Mouse (Mus musculus) liver, embryonic 11.5 days (tissue): ENCODE measurements around the gene Srd5a1. TPM values are rescaled to one million over a fixed set of nuclear protein-coding genes. Genes with fewer than 3 reads are reported as not detected.
"Not testable (repeated sequence)": the region's sequence is repeated elsewhere in the genome, so short reads cannot be mapped to it uniquely, and the experiment has no call there.

Experiments used
- ATAC-seq: fragments of 200-750 bp; cut with Nextera tagmentation; replicated peaks from 2 replicates; pipeline ENCODE4 v1.8.0; 2017; ENCODE audit warnings: moderate number of reproducible peaks, mild to moderate bottlenecking, moderate TSS enrichment, moderate library complexity; ENCODE audit not compliant: low FRiP score
- DNase-seq: peaks from one replicate; pipeline ENCODE4 v3.0.0-alpha.2; 2017; ENCODE audit warnings: low spot score
- H3K27ac ChIP-seq: fragments of 300-500 bp; sonication (generic); 2 replicates; pipeline ENCODE4 v1.5.1; 2014; ENCODE audit warnings: mild to moderate bottlenecking, low read depth, low read length, control low read depth
- H3K27me3 ChIP-seq: fragments of 300-500 bp; sonication (generic); replicated peaks from 2 replicates; pipeline ENCODE4 v1.6.1; 2014; ENCODE audit warnings: low read length, mixed read lengths; ENCODE audit not compliant: control insufficient read depth, insufficient read depth
- H3K36me3 ChIP-seq: fragments of 300-500 bp; sonication (generic); 2 replicates; pipeline ENCODE4 v1.6.1; 2014; ENCODE audit warnings: mild to moderate bottlenecking, low read length, moderate library complexity, mixed read lengths; ENCODE audit not compliant: control insufficient read depth, insufficient read depth
- H3K4me1 ChIP-seq: fragments of 300-500 bp; sonication (generic); replicated peaks from 2 replicates; pipeline ENCODE4 v1.6.1; 2014; ENCODE audit warnings: low read length, mixed read lengths; ENCODE audit not compliant: control insufficient read depth, insufficient read depth
- H3K4me2 ChIP-seq: fragments of 300-500 bp; sonication (generic); 2 replicates; pipeline ENCODE4 v1.6.1; 2014; ENCODE audit warnings: mild to moderate bottlenecking, control low read depth, moderate library complexity
- H3K4me3 ChIP-seq: fragments of 300-500 bp; sonication (generic); 2 replicates; pipeline ENCODE4 v1.5.1; 2014; ENCODE audit warnings: low read depth, low read length, control low read depth
- H3K9ac ChIP-seq: fragments of 300-500 bp; sonication (generic); 2 replicates; pipeline ENCODE4 v1.6.1; 2014; ENCODE audit warnings: low read depth, low read length, control low read depth
- H3K9me3 ChIP-seq: fragments of 300-500 bp; sonication (generic); 2 replicates; pipeline ENCODE4 v1.6.1; 2016; ENCODE audit warnings: low read length, inconsistent platforms, mixed read lengths; ENCODE audit not compliant: control insufficient read depth
- WGBS: fragments of 180-500 bp; shearing (Covaris S2); extraction: QIAGEN DNeasy Blood & Tissue Kit; methylation state at CpG from one replicate; pipeline ENCODE4 v1.1.7; 2014; 5-methylcytosine and 5-hydroxymethylcytosine counted together
- polyA plus RNA-seq: library from polyadenylated mRNA; unstranded; fragments of >200 nt; fragmentation: Nextera tagmentation; extraction: Ambion mirVana; gene quantifications from 2 replicates; pipeline ENCODE4 v1.2.1, GENCODE M21; 2014

Gene Srd5a1
- polyA plus RNA-seq, 1 experiment from 2014 or later, result 9.9 TPM

DNA sequence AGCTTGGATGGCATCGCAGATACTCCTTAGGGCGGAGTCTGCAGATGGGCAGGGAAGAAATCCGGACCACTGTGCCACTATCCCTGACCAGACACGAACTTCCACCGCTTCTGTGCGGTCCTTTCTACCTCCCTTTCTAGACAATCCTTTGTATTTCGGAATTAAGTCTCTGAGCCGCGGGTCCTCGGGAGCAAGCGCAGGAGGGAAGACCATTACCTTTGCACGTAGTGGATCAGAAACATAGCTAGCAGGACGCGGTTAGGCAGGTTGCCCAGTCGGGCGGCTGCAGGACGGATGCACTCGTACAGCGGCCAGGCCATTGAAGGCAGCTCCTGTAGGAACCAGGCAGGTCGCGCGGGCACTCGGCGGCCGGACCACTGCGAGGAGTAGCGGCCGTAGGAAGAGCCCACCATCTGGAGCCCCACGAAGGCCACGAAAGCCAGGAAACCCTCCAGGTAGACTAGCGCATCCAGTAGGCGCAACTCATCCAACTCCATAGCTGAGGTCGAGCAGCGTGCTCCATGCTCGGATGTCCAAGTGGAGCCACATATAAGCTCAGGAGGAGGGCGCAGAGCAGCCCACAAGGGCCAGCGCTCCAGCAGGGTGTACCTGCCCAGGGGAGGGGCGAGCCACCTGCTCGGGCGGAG, 368 bp downstream of the Srd5a1 start:
- Histone ChIP-seq H3K27me3 (no peaks in the 10 kb centered on the region), H3K4me1 (peaks cover 3% of the 10 kb centered on the region), H3K9ac (peak overlapping the region; percentile 71), H3K27ac (no peak overlapping the region), H3K4me2 (peak overlapping the region; percentile 99), H3K4me3 (peak overlapping the region; percentile 76), H3K36me3 (peaks cover 14% of the 10 kb centered on the region), H3K9me3 (no peaks in the 10 kb centered on the region)
- ATAC-seq (peak; percentile 10; the same call in 1 of the 2 replicates), DNase-seq (no peak)
- WGBS, result under 1% methylated on average over 40 of the region's 40 CpGs

DNA sequence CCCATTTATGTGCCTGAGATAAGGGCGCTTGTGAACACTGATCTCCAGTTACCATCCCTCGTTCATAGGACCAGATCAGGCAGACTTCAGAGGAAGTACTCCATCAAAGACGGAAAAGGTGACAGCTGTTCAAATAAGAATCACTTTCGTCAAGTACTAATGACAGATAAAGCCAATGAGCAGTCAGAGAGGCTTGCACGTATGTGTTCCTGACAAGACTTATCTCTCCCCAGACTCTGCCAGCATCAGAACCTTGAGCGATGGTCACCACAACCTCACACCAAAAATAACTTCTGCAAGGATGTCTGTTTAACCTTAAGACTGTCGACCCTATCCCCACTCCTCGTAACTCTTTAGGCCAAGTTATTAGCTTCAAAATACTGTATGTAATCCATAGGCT, 2.5 kb downstream of the Srd5a1 start:
- H3K4me1 ChIP-seq, result peaks cover 3% of the 10 kb centered on the region
- no peak overlapping the region for H3K4me3 ChIP-seq
- ATAC-seq (no peak), DNase-seq (no peak)
- H3K27me3 ChIP-seq, result no peaks in the 10 kb centered on the region
- no peak overlapping the region for H3K27ac ChIP-seq
- no peaks in the 10 kb centered on the region for H3K9me3 ChIP-seq
- 39% methylated on average over 8 of the region's 8 CpGs for WGBS
- H3K36me3 ChIP-seq, result peaks cover 5% of the 10 kb centered on the region; the same call in 1 of the 2 replicates
- no peak overlapping the region for H3K9ac ChIP-seq
- no peak overlapping the region for H3K4me2 ChIP-seq

DNA sequence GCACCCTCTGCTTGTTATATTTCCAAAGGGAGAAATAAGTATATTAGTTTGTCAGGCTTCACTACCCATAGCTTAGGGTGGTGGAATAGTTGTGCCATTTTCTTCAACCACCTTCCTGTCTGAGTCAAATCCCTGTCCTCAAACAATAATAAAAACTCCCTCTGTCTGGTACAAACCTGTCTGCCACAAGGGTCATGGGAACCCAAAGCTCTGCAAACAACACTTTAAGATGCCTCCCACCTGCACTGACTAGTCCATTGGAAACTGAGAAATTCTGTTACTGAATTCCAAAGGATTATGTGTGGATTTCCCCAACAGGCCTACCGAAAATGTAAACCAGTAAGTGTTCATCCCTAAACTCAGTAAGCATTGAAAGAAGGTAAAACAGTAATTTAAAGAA, 6.6 kb downstream of the Srd5a1 start:
- H3K36me3 ChIP-seq, result no peaks in the 10 kb centered on the region
- H3K27me3 ChIP-seq, result no peaks in the 10 kb centered on the region
- H3K9ac ChIP-seq, result no peak overlapping the region
- no peaks in the 10 kb centered on the region for H3K9me3 ChIP-seq
- H3K4me1 ChIP-seq, result no peaks in the 10 kb centered on the region
- 74% methylated on average over 1 of the region's 1 CpGs for WGBS
- no peak overlapping the region for H3K27ac ChIP-seq
- H3K4me3 ChIP-seq, result no peak overlapping the region
- ATAC-seq (no peak), DNase-seq (no peak)
- no peak overlapping the region for H3K4me2 ChIP-seq

DNA sequence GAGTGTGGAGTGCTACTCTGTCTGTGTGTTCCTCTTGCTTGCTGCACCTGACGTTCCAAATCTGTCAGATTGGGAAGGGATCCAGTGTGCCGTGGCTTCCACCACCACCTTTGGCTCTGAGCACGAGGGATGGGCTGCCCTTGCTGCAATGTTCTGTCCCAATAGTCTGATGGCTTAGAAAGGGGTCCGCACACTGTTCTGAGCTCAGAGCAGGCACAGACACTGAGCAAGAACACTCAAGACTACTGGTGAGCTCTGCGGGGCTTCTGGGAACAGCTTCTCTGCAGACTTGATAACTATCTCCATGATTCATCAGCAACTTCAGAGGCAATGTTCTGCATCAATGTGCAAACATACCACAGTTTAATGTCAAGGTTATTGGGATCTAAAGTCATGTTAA, 9.9 kb downstream of the Srd5a1 start:
- no peak overlapping the region for H3K9ac ChIP-seq
- no peaks in the 10 kb centered on the region for H3K9me3 ChIP-seq
- H3K36me3 ChIP-seq, result no peaks in the 10 kb centered on the region
- no peak overlapping the region for H3K27ac ChIP-seq
- H3K4me2 ChIP-seq, result no peak overlapping the region
- 75% methylated on average over 5 of the region's 5 CpGs for WGBS
- no peaks in the 10 kb centered on the region for H3K4me1 ChIP-seq
- no peak overlapping the region for H3K4me3 ChIP-seq
- DNase-seq (no peak), ATAC-seq (no peak)
- no peaks in the 10 kb centered on the region for H3K27me3 ChIP-seq

DNA sequence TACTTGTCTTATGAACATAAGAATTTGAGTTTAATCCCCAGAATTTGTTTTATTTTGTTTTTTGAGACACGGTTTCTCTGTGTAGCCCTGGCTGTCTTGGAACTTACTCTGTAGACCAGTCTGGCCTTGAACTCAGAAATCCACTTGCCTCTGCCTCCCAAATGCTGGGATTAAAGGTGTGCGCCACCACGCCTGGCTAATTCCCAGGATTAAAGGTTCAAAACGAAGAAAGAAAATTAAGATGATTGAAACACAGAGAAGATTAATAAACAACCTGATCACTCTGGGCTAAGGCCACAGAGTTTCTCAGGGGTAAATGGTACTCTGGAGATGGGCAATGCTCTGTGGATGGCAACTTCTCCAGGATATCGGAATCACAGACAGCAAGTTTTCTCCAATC, 10.4 kb downstream of the Srd5a1 start:
- not testable (repeated sequence) for DNase-seq, H3K4me2 ChIP-seq, H3K9me3 ChIP-seq, H3K36me3 ChIP-seq, H3K27ac ChIP-seq, H3K4me3 ChIP-seq, H3K4me1 ChIP-seq, H3K27me3 ChIP-seq, ATAC-seq, H3K9ac ChIP-seq
- WGBS, result 87% methylated on average over 5 of the region's 5 CpGs

DNA sequence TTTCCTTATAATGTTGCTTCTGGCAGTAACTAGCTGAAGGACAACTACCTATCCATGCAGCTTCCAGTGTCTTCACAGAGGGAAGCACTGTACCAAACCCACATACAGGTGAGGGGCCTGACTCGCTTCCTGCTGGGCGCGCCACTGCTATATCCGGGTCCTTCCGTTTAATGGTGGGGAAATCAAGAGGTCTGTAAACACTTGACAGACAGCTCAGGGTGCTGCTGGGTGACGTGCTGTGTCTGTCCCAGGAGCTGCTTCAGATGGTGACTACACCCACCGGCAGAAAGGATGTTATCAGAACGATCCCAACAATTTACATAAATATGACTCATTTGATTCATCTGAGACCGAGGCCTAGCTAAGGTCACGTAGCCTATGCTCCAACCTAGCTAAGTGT, 12.4 kb downstream of the Srd5a1 start:
- Histone ChIP-seq H3K27me3 (no peaks in the 10 kb centered on the region), H3K4me3 (no peak overlapping the region), H3K9ac (no peak overlapping the region), H3K27ac (no peak overlapping the region), H3K9me3 (no peaks in the 10 kb centered on the region), H3K4me1 (no peaks in the 10 kb centered on the region), H3K4me2 (no peak overlapping the region), H3K36me3 (no peaks in the 10 kb centered on the region)
- DNase-seq, result no peak
- 86% methylated on average over 10 of the region's 10 CpGs for WGBS
- ATAC-seq, result no peak

DNA sequence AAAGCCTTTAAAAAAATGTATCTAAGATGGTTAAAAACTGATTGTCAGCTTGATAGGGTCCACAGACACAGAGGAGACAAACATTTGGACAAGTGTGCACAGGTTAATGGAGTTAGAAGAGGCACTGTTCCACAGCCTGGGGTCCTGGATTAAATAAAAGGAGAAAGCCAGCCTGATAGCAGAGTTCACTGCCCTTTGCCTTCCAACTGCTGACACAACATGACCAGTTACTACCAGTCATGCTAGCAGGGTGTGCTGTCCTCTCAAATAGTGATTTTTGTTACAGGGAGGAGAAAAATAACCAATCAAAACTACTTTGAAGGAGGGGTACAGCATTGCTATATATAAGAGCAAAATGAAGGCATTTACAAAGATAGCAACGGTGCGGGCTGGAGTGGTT, 14.7 kb downstream of the Srd5a1 start:
- no peak overlapping the region for H3K4me2 ChIP-seq
- no peak overlapping the region for H3K4me3 ChIP-seq
- ATAC-seq, result no peak
- H3K36me3 ChIP-seq, result no peaks in the 10 kb centered on the region
- H3K27me3 ChIP-seq, result no peaks in the 10 kb centered on the region
- DNase-seq, result no peak
- no peaks in the 10 kb centered on the region for H3K4me1 ChIP-seq
- no peak overlapping the region for H3K27ac ChIP-seq
- no peaks in the 10 kb centered on the region for H3K9me3 ChIP-seq
- no peak overlapping the region for H3K9ac ChIP-seq
- 89% methylated on average over 2 of the region's 2 CpGs for WGBS

DNA sequence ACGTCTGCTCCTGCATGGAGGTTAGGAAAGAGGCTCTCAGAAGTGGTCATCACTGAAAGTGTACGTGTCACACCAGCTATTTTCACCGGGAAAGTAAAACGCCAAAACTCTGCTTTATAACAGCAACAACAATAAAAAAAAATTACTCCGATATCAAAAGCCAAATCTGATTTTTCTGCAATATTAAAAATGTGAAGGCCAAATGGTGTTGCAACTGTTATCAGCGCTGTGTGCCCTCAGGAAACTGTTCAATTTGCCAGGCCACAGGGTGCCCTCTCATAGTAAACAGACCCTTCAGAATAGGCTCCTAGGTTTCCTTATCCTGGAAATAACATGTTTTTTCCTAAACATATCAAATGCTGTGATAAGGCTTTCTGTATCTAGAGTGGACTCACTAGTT, 15.3 kb downstream of the Srd5a1 start:
- no peaks in the 10 kb centered on the region for H3K9me3 ChIP-seq
- no peak overlapping the region for H3K27ac ChIP-seq
- H3K27me3 ChIP-seq, result no peaks in the 10 kb centered on the region
- H3K4me2 ChIP-seq, result no peak overlapping the region
- no peak overlapping the region for H3K9ac ChIP-seq
- DNase-seq, result no peak
- no peaks in the 10 kb centered on the region for H3K4me1 ChIP-seq
- 87% methylated on average over 6 of the region's 6 CpGs for WGBS
- no peak overlapping the region for H3K4me3 ChIP-seq
- ATAC-seq, result no peak
- no peaks in the 10 kb centered on the region for H3K36me3 ChIP-seq

DNA sequence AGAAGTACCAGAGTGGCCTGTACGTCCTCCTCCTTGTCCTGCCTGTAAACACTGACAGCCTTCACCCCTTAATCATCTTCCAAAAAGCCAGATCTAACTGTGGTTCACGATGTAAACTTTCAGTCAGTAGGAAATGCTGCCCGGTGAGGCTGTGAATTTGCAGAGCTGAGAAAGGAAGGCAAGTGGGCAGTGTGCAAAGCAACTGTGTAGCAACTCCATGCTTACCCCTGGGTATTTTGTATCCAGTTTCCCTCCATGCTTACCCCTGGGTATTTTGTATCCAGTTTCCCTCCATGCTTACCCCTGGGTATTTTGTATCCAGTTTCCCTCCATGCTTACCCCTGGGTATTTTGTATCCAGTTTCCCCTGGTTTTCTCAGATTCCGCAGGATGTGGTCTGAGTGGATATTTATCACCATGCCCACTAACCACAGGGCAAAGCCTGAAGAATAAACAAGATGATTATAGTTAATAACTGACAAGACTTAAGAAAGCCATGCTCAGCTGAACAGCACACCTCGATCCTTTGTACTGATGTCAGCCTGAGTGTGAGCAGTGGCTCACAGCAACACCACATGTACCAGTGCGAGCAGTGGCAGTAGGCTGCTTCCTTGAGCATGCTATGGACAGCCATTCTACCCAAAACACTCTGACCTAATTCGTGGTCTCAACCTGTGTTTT, 16.5 kb downstream of the Srd5a1 start:
- no peak for ATAC-seq
- no peaks in the 10 kb centered on the region for H3K9me3 ChIP-seq
- H3K36me3 ChIP-seq, result no peaks in the 10 kb centered on the region
- no peak overlapping the region for H3K27ac ChIP-seq
- no peak overlapping the region for H3K4me2 ChIP-seq
- 73% methylated on average over 7 of the region's 7 CpGs for WGBS
- DNase-seq, result no peak
- H3K4me1 ChIP-seq, result no peaks in the 10 kb centered on the region
- H3K4me3 ChIP-seq, result no peak overlapping the region
- H3K9ac ChIP-seq, result no peak overlapping the region
- no peaks in the 10 kb centered on the region for H3K27me3 ChIP-seq
